Mouse (Mus musculus) spleen, adult 18-20 months (tissue): ENCODE results near the gene Clca2.
A peak's percentile ranks its signal among the peaks of the same experiment; 100 is the strongest.

Source experiments
- DNase-seq, 2 experiments: peaks; one replicate each; pipeline ENCODE4 v3.0.0; 2022; ENCODE audit warnings: mixed read lengths in 2 of 2

Gene Clca2

DNA sequence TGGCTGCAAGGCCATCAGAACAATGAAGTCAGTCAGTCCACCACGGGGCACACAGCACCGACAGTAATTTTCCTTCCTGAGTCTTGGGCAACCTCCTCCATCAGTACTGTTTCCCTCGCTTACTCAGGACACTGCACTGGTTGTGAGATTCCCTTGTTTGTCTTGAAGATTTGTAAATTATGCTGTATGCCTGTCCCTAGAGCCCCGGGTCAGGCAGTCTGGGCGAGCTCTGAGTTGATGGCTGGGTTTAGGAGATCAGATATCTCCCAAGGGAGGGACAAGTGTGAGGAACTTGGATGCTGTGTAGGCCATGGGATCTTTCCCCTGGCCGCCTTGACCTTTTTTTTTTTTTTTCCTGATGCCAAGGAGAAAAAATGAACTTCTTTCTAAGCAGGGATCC lies at the start of gene Clca2:
Gene Clca2 (minus strand): TSS at position 153 of the 400 bp plus-strand sequence.
- no peak for DNase-seq

DNA sequence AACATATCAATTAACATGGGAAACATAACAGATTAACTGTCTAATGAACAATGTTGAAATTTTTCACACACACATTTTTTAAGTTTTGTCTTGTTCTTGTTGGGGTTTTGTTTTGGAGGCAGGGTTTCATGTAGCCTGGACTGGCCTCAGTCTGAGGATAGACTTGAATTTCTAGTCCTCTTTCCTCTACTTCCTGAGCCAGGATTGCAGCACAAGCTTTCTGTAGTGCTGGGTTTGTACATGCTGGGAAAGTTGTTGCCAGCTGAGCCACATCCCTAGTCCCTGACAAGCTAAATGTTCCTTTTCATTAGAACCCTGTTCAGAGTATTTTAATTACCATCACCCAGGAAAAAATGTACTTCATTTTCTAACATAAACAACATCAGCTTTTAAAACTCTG lies 48.7 kb upstream of the Clca2 start:
- no peak for DNase-seq

DNA sequence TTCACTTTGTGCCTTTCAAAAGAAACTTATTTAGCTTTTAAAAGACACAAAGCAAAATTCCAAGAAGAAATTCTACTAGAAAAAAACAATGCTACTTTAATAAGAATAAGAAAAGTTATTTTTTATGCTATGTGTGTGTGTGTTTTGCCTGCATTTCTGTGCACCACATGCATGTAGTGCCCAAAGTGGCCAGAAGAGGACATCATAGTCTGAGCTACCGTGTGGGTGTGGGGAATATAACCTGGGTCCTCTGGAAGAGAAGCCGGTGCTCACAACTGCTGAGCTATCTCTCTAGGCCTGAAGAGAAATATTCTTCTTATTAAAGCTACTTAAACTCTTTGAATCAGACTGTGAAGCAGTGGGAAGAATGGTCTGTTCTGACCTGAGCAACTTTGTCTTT lies 48.2 kb upstream of the Clca2 start:
- no peak for DNase-seq

DNA sequence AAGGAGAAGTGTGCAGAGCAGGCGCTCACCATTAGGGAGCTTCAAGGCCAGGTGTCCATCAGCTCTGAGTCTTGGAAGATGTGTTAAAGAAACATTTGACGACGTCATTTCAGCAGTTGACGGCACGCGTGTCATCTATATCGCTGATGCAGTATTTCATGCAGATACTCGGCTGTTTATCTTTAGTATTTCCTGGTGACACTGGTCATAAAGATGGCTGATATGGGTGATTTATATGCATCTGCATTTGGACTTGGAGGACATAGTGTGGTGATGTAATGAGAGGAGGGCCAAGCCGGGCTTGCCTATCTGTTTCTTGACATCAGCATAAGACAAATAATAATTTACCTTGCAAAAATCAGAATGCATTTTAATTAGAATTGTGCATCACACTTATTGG lies 47.6 kb upstream of the Clca2 start:
- no peak for DNase-seq

DNA sequence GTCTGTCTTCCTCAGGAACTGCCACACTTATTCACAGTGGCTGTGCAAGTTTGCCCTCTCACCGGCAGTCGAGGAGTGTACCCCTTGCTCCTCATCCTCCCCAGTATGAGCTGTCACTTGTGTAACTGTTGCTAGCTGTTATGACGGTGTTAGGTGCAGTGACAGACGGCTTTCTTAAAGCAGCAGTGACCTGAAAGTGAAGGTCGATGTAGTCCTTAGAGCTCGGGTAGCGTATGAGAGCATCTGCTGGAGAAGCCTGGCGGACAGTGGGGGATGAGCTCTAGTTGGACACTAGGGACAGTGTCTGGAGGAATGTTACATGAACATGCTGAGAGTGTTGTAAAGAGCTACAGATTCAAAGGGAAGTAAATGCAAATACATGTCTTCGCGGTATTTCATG lies 44.6 kb upstream of the Clca2 start:
- no peak for DNase-seq

DNA sequence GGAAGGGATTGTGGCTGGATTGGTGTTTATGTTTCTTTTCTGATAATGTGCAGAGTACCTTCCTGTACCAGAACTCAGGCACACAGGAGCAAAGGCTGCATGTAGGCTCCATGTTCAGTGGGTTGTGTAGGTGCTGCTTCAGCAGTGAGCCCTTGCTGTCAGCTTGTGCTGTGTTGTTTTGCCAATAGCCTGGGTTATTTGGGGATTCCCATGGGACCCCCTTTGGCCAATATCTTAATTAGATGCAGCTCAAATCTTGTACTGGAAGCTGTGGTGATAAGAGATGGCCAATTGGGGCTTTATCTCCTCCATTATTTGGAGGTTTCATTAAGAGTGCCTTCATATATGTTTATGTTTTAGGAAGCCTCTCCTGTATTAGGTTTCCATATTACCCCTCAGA lies 43.7 kb upstream of the Clca2 start:
- DNase-seq, result no peak

DNA sequence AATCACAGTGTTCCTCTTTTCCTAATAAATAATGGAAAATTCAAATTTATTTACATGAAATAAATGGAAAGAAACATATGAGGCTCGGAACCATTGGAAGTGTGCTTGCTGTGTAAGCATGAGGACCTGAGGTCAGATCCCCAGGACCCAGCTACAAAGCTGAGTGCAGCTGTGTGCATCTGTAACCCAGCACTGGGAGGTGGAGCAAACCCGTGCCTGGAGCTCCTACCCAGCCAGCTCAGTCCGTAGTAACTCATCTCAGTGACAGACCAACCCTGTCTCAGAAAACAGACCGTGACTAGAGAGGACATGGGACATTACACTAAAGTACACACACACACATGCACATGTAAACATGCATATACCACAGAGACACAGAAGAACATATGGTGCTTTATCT lies 41.0 kb upstream of the Clca2 start:
- DNase-seq, result no peak

DNA sequence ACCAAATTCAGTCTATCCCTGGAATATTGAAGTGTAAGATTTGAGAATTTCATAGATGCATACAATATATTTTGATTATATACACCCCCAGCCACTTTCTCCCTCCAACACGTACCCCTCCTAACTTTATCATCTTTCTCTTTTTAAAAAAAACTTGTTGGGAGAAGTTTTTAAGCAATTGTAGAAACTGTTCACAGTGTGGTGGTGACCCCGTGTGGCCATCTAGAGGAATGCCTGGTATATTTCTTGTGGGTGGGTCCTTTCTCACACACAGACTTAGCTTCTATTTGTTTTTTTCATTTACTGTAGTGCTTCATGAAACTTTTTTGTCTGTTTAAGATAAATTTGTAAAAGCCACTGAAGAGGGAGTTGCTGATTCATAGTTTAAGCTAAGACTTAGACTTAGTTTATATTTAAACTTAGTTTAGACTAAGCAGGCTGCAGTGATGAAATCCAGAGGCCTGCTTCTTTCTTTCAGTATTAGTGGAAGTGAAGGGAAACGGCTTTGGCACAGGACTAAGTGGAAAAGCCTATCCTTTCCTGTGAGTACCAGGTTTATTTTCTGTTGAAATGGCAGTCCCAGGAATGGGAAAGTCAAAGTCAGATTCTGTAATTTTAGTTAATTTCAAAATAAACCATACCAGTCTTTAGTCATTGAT lies 32.1 kb upstream of the Clca2 start:
- peak in 1 of 2 experiments; percentile 29 for DNase-seq

DNA sequence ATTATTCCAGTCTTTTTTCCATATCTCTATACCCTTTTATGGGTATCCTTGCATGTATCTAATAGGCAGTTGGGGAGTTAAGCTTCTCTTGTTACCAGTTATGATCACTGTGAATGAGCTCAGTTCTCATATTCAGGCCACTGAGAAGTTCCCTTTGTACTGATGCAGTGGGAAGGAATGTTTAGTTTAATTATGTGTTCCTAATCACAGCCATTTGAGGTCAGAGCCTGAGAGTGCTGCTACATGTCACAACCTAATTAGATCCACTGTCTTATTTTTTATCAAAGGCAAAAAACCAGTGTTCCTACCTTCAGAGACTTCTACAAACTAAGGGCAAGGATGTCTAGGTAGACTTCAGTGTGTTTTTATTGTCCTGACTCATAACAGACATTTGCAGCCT lies 30.1 kb upstream of the Clca2 start:
- no peak for DNase-seq

DNA sequence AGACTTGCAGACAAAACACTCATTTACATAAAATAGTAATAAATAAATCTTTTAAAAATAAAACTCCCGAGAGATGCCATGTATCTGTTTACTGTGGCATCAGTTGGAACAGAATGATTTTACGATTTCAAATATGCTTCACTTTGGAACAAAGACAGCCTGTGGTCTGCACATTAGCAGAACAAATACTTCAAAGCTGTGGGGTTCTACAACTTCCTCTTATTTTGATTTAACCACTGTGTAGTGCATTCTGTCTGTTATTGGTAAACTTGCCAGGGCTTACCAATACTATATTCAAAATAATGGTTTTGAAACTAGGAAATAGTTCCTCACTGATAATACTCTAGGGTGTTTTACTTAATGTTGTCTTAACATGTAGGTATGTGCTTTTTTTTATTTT lies 27.4 kb upstream of the Clca2 start:
- DNase-seq, result no peak

DNA sequence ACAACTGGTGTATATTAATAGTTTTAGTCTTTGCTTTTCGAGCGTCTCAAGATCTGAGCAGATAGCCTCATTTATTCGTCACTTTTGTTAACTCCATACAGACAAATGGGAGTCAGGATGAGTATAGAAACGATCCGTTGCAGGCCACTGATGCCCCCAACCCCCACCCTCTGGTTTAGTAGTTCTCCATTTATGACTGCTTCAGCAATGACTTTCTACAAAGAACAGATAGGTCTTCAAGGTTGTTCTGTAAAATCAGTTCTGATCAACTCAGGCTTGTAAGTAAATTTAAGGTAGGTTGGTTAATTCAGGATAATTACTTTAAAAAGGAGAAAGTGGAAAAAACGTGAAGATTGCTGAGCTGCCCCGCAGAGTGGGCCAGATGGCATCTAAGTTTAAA lies 20.2 kb upstream of the Clca2 start:
- no peak for DNase-seq

DNA sequence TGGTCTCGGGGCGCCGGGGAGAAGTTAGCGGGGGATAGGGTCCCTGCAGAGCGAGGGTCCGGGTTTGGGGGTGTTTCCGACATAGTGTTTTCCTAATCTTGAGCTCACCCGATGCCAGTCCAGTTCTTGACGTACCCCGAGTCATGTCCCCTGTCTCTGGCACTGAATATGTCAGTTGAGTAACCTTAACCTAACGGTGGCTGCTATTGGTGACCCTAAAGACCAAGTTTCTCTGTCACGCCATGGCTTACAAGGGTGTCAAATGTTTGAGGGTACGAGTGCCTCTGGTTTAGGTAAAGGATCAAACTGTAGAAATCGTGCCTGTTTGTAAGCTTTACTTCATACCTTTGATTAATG lies 19.7 kb upstream of the Clca2 start:
- DNase-seq, result no peak

DNA sequence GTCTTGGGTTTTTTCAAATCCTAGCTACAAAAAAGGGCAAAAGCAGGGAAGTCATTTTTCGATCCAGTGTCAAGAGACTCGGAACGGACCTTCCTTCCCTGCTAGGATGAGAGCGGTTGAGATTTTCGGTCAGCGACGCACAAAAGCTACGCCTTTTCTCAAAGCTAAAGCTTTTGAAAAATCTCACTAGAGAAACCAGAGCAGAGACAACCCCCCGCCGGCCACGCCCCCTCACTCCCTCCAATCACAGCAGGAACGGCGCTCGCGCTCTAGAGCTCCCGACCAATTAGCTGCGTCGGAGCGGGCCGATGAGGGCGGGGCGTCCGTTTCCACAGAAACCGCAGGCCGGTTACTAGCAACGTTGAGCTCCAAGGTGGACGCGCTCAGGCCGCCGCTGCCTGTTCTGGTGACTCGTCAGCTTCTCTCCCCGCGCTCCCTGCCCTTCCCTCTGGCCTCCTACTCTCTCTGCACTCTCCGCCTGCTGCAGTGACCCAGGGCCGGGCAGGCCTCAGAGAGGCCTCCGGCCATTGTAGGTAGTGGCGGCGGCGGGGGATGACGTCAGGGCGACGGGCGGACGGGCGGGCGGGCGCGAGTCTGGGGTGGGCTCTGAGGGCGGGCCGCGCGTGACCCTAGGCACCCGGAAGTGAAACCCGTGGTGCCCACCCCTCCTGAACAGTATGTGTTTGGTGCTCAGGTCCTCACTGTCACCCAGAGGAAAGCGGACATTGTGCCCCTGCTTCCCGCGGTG lies 19.2 kb upstream of the Clca2 start, which contains the start of gene Odf2l:
Gene Odf2l (plus strand): TSS at position 335 of the 748 bp plus-strand sequence.
- DNase-seq, result peak; percentile 94 to 96

DNA sequence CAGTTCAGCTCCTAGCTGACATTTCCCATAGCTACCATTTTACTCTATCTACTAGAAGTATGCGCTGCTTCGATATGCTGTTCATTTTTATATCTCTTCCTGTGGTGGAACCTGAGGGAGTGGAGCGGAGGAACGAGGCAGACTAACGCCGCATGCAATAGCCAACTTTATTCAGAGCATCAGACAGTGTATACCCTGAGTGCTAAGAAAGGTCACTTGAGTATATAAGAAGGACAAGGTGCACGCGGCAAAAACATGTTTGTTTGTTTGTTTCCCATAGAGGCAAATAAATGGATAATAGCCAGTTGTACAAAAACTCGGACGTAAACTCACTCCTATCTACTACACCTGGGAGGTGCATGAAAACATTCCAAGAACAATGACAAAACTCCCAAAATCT lies 18.4 kb upstream of the Clca2 start:
- no peak for DNase-seq

DNA sequence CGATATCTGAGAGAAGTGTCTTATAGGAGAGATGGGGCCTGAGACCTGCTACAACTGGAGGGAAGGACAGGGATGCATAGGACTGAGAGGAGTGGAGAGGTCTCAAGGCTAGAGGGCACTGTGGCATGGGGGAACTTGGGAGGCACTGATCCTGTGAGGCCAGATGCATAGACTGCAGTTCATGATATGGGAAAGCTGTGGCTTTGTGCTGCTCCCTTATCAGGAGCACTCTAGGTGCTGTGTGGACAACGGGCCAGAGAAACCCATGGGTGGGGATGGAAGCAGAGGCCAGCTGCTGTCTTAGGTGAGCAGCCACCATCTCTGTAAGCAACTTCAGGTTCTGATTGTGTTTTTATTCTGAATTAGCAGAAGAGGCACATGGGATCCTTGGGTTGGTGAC lies 15.9 kb upstream of the Clca2 start:
- DNase-seq, result no peak

DNA sequence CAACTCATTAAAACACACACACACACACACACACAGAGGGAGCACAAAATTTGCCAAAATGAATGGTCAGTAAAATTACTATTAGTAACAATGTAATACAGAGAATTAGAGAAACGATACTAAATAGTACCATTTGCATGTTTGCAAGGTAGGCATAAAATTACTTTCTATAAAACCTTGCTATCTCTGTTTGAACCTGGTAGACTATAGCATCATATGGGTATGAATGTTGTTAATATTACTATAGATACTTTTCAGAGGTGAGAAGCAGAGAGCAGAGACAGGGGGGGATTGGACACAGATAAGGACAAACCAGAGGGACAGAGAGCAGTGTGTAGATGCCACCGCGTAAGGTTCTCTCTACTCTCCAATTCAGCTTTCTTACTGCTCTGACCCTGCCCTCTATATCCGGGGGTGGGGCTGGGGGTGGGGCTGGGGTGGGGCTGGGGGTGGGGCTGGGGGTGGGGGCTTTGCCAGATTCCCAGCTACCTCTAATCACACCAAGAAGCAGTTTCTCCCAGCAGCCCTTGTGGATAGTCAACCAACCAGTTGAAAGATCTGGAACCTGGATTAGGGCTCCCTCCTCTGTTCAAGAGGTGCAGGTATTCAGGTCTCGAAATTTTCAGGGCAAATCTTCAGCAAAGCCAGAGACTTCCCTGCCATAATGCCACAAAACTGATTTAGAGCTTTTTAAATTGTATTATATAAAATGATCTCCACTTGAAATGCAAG lies 6.7 kb upstream of the Clca2 start:
- no peak for DNase-seq

DNA sequence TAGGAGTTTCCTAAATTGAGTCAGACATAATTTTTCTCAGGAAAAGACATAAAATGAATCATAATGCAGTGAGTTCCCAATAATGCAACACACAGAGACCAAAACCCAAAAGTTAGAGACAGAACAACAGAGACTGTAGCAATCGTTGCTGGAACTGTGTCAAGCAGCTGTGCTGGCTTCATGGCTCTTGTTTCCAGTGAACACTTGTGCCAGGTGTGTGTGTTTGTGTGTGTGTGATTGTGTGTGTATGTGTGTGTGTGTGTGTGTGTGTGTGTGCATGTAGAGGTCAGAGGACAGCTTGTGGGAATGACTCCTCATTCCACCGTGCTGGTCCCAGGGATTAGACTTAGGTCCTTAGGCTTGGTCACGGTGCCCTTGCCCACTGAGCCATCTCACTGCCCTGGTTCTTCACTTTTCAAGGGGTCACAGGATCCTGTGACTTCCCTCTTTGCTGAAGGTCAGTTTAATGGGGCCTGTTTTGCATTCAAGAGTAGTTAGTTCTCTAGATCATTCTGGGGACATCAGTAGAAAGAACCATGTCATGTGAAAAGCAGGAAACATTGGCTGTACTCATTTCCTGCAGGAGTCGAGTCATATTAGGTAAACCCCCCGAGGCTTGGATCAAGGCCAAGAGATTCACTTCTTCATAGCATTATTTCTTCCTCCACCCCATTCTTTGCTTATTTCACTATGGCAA lies 6.0 kb upstream of the Clca2 start:
- no peak for DNase-seq

DNA sequence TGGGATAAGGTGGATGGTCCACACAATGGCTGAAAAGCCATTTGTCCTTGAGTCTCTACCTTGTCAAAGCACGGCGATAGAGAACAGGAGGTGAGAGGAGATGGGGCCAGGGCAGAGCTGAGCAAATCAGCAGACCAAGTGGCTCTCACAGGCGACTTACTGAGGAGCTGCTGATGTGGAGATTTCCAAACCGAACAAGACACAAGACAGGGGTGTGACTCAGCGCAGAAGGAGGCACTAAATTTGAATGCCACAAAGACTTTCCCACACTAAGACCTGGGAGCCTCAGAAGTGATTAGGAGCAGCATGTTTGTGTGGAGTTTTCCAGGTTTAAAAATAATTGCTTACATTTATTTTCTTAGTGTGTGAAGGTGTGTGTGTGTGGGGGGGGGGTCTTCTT lies 4.5 kb upstream of the Clca2 start:
- DNase-seq, result no peak

DNA sequence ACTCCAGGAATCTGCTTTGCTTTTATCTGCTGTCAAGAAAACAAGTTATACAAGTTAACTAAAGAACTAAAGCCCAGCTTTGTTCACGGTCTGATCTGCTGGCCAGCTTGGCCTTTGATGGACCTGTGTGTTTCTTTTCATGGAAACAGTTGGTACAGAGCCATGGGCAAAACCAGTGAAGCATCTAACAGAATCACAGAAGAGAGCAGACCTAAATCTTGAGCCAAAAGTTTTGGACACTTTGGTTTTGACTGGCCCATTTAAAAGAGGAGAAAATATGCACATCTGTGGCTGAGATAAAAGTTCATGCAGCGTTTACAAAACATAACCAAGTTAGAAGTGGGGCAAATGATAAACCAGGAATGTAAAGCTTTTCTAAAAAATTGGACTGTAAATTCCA lies 4.1 kb upstream of the Clca2 start:
- DNase-seq, result no peak

DNA sequence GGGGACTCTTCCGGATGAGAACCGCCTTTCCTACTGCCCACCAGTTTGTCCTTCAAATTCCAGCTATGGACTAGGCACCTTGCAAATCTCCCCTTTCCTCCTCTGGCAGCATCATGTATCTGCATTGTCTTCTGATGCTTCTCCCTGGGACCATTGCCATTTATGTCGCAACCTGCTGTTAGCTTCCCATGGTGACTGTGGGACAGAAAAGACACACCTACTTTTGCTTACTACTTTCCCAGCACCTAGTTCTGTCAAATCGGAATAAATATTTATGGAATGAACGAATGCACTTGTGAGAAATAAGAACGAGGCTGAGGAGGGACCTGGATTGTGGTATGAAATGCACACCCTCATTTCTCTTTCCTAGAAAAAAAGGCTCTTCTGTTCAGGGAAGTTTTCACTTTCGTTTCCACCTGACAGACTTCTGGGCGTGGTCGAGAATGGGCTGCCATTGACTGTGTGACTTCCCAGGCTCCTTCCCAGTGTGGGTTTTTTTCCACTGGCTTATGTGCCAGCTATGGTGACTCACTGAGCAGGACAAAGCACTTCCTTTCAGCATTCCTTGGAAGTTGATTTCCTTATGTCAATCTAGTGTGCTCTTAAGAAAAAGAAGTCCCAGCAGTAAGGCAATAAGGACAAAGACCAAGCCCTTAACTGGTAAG lies 2.8 kb upstream of the Clca2 start:
- DNase-seq, result no peak

DNA sequence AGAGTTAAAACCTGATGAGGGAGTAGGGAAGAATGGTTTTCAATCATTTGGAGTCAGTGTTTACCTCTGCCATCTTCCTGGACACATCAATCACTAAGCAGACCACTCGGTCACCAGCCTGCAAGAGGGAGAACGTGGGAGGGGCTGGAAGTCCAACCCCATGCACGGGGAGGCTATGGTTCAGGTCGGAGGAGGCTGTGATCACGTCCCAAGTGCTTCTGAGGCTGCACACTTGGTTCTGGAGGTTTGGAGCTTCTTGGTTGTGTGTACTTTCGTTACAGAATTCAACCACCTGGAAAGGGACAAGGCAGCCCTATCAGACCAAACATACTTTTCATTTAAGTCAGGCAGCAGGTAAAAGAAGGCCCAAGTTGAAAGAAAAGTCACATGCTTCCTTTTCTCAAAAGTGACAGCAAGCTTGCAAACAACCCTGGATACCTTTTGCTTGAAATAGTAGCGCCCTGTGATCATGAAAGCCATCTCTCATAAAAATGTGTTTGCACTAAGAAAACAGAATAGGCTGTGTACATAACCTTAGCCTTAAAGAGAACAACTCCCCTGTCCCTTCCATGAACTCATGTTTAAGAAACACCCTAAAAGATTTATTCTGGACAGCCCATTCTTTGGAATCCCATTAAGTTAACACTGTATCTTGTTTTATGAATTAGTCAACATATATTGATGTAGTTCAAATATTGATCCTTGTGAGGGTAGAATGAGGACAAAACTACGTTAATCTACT lies 11.2 kb downstream of the Clca2 start:
- no peak for DNase-seq

DNA sequence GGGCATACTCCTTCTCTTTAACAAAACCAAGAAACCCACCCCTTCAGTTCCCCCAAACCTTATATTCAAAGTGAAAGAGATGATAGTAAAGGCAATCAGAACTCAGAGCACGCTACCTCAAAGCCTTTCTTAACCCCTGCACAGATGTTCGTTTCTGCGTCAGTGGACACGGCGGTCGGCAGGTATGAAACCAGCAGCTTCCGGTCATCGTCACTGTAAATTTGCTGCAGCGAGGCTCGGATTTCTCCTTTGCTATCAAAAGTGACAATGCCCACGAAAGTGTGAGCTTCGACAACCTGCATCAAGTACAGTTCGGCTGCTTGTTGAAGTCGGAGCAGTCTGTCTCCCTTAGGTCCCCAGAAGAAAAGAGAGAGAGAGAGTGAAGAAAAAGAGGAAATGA lies 13.1 kb downstream of the Clca2 start:
- no peak for DNase-seq
